Comparison of ENCODE assay signal across 8 mouse cellular contexts in genomic region chr8:120537818-120538396, GRCm38 (mm10). TPM values are rescaled to one million over a fixed set of nuclear protein-coding genes. Genes with fewer than 3 reads are reported as not detected.
DNase-seq lines count a peak whose midpoint lies in the region; ATAC-seq lines count a peak whose summit lies in the region.

No protein-coding gene starts in this region.

- DNase-seq in B cell, adult 2 months, result peak; percentile 57 to 61
- peak; percentile 45 for DNase-seq in adipocyte (ENCODE audit: low spot score)
- peak; percentile 74 for DNase-seq in heart, postnatal 4 days
- DNase-seq in layer of hippocampus, postnatal 10 days (ENCODE audit: low spot score in 2 of 2), result peak; percentile 64 to 70
- DNase-seq in lung, postnatal 14 days, result peak; percentile 65
- peak; percentile 69 for DNase-seq in right cerebral cortex, postnatal 4 days

- H3K9me3 ChIP-seq in embryonic facial prominence, embryonic 13.5 days, result no peaks in the 10 kb centered on the region

- 0% methylated on average over 46 of the region's 46 CpGs for WGBS in embryonic facial prominence, embryonic 13.5 days

- H3K4me2 ChIP-seq in embryonic facial prominence, embryonic 13.5 days, result peak overlapping the region; percentile 92

- peaks cover 9% of the 10 kb centered on the region for H3K27me3 ChIP-seq in embryonic facial prominence, embryonic 13.5 days

- H3K9ac ChIP-seq in embryonic facial prominence, embryonic 13.5 days, result peak overlapping the region; percentile 76

- peak overlapping the region; percentile 88 for H3K27ac ChIP-seq in embryonic facial prominence, embryonic 13.5 days

- peak overlapping the region; percentile 59 for H3K4me3 ChIP-seq in embryonic facial prominence, embryonic 13.5 days

- no peak for ATAC-seq in embryonic facial prominence, embryonic 13.5 days (ENCODE audit: insufficient number of reproducible peaks, insufficient read depth, low FRiP score, low TSS enrichment, low read depth)
- no peak for ATAC-seq in granulocyte monocyte progenitor cell, adult 5-6 weeks (replicated peaks; ENCODE audit: poor library complexity, severe bottlenecking)

- no peaks in the 10 kb centered on the region for H3K36me3 ChIP-seq in embryonic facial prominence, embryonic 13.5 days

- peaks cover 91% of the 10 kb centered on the region for H3K4me1 ChIP-seq in embryonic facial prominence, embryonic 13.5 days

RNA-seq across cellular contexts. Expression of gene Gins2, which starts 51.2 kb away (rescaled TPM):
- 98.6 and 111 TPM in 2 replicates for polyA plus RNA-seq in embryonic facial prominence, embryonic 13.5 days (2015; fragmentation: Nextera tagmentation; extraction: Ambion mirVana)
- total RNA-seq in heart, postnatal 4 days (2021), result 10 to 100 TPM; 42.0 to 43.2 TPM
- 1 to 10 TPM; 2.5 to 4.2 TPM for total RNA-seq in layer of hippocampus, postnatal 10 days (2021)
- total RNA-seq in granulocyte monocyte progenitor cell, adult 5-6 weeks (2014; fragmentation: Nextera tagmentation), result 54.6 and 81.8 TPM in 2 replicates
- total RNA-seq in granulocyte monocyte progenitor cell, adult 5-6 weeks (2017), result 42.4 and 47.6 TPM in 2 replicates

Comparison
In these comparisons a context has a peak if more than half of its experiments do, and no peak if none do; other contexts are left out.
1. RNA of gene Gins2, which starts 51.2 kb away (total RNA-seq): 42.4 to 81.8 TPM in granulocyte monocyte progenitor cell, adult 5-6 weeks and 42.0 to 43.2 TPM in heart, postnatal 4 days; 2.5 to 4.2 TPM in layer of hippocampus, postnatal 10 days; every median in the first group is over 4 times any median in the second.
2. Peak in every context shown above with its lines, with median percentiles within 50 percentile points of each other: DNase-seq.